Mouse (Mus musculus): ENCODE data around the gene Gpsm1.

The Gpsm1 gene

DNA sequence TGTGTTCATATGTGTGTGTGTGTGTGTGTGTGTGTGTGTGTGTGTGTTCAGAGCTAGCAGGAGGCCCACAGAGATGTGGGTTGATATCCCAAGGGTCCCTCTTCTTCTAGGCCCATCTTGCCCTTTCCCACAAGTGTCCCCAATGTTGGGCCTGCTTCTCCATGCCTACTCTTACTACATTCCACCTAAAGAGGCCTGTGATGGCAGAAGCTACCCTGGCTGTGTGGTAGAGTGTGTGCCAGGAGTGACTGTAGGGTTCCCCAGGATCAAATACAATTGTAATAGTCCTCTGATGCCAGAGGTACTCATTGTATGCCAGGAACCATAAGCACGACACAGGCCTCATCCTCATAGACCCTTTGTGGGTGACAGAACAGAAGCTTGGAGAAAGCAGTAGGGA lies 1.9 kb upstream of the Gpsm1 start:
- DNase-seq = no peak

DNA sequence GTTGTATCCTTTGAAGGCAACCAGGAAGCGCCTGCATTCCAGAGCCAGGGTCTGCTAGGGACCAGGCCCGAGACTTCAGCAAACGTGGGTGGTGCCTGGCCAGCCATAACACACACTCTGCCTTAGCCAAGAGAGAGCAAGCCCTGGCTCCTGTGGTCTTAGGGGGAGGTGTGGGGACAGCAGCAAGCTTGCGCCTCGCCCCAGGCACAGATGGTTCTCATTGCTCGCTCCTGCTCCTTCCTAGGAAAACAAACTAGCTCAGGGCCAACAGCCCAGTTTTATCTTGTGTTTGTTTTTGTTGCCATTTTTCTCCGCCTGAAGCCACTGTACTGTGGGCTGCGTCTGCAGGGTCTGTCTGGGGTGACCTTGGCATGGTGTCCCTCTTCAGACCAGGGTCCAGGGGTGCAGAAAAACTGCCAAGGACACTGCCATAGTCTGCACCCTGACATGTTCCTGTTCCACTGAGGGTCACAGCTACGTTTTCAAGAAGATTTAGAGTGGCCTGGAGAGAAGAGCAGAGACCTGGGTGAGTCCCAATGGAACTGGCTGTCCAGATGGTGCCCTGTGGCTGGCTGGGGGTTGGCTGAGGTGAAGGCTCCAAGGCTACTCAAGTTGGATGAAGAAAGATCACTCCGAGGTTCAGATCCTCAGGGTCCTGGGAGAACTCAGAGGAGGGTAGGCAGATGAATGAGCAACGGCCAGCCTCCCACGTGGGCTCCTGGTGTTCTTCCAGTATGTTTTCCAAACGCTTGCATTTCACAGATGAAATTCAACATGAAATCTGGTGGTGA lies 839 bp upstream of the Gpsm1 start:
- DNase-seq = peak; percentile 58

DNA sequence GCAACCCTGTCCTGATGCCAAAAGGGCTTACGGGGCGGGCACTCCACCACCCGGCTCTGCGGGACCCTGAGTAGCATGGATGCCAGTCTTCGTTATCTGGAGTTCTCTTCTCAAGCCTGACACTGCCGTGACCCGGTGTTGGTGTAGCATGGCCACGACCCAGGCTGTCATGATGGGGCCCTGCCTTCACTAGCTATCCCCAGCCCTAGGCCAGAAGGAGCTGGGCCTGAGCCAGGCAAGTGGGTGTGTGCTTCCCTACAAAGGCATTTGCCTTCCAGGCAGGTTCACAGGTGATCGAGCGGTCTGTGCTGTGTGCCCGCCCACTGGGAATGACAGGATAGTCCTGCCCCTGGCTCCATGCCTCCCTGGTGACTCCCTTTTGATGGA lies 603 bp downstream of the Gpsm1 start:
- peak; percentile 62 for DNase-seq

GRCm38 (mm10) chr2:26316576-26317246 lies 1.4 kb downstream of the Gpsm1 start:
- no peak for DNase-seq

DNA sequence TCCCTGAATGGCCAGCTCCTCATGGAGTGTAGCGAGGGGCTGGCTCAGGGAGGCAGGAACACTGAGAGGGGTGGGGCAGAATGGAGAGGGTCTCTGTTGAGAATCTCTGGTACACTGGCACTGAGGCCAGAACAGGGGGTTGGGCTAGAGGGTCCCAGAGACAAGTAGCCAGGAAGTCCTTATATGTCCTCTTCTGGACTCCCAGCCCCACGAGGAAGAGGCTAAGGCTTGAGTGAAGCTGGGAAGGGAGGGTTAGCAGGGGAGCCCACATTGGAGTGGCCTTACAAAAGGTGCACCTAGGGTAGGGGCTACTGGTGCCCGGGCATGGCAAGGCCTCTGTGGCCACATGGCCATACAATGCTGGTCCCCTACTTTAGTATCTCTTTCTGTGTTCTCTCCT lies 2.1 kb downstream of the Gpsm1 start:
- DNase-seq = no peak

- no peak for DNase-seq
Measured at GRCm38 (mm10) chr2:26317991-26318672, 2.8 kb downstream of the Gpsm1 start.

GRCm38 (mm10) chr2:26319109-26319508 lies 3.8 kb downstream of the Gpsm1 start:
- no peak for DNase-seq

DNA sequence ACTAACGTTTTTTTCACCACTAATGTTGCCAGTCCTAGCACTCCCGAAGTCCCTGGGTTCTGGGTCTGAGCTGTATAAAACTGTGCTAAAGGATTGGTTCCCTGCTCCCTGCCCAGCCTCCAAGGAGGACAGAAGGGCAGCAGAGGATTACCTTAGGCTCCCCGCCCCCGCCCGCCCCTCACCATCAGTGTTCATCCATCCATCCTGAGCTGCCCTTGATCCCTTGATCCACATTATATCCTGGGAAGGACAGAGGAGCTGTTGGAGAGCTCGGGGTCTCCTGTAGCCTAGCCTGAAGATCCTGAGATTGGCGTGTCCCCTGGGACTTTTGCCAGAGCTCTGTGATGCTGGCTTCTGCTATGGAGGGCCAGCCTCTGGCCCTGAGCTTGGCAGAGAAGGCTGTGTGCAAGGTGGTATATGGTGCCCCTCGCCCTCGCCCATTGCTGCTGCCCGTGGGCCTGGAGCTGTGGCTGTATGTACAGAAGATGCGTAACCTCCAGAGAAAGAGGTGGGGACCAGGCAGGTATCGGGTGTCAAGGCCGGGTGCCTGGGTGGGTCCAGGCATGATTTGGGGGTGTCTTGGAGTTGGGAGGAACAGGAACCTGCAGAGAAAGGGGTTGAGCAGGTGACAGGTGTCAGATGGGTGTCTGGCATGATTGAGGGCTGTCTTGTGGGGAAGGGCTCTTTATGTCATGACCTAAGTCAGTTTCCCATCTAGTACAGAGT lies 4.4 kb downstream of the Gpsm1 start:
- DNase-seq = no peak

GRCm38 (mm10) chr2:26320245-26321185 lies 5.2 kb downstream of the Gpsm1 start:
- no peak for DNase-seq

DNA sequence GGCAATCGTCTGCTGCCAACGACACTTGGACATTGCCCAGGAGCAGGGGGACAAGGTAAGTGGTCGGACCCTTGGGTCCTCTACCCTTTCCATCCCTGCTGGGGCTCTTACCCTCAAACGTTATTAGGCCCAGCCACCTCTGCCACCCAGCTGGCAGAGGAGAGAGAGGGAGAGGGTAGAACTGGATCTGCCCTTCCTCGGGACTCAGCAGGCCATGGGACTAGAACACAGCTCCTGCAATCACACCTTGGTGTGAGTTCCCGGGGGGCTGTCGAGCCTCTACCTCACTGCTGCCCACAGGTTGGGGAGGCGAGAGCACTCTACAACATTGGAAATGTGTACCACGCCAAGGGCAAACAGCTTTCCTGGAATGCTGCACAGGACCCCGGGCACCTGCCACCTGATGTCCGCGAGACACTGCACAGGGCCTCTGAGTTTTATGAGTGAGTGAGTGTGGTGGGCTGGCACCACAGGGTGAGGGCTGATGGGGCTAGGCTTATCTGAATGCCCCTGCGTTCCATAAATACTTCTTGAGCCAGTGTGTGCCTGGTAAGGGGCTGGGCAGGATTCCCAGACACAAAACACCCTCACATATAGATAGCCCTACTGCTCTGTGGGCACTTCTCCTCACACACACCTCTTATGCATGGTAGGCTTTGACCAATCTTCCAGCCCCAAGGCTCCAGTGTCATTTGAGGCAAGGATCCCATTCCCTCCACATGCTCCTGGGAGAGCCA lies 8.4 kb downstream of the Gpsm1 start:
- no peak for DNase-seq

DNA sequence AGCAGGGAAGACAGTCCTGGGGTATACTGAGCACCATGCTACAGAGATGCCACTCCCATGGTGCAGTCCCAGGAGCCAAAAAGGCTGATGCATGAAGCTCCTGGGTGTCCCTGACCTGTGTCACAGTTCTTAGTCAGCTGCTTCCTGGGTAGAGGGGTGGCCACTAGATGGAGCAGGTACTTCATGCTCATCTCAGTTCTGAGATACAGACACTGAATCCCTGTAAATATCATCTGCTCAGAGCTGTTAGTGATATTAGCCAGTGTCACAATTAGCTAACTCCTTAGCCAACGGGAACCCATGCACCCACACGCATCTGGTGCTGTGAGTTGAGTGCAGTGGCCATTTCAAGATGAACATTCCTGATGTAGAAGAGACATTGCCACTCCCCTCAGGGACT lies 9.6 kb downstream of the Gpsm1 start:
- DNase-seq = no peak

- no peak for DNase-seq
Measured at GRCm38 (mm10) chr2:26325386-26326181, 10.3 kb downstream of the Gpsm1 start.

GRCm38 (mm10) chr2:26327852-26328251 lies 12.5 kb downstream of the Gpsm1 start:
- no peak for DNase-seq

DNA sequence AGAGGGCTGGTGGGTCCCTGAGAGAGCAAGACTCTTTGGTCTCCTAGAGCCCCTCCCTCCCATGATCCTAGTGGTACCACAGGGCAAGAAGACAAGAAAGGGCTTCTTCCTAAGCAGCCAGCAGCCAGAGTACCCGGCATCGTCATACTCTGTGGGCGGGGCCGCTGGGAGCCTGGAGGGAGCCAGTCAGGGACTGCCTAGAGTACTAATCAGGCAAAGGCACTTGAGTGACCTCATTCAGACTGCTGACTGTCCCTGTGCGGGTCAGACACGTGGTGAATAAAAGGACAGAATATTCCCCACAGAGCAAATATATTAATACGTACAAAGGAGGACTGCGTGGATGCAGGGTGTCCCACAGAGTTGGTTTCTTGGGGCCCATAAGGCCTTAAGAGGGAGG lies 14.1 kb downstream of the Gpsm1 start:
- no peak for DNase-seq

- no peak for DNase-seq
Measured at GRCm38 (mm10) chr2:26330056-26330468, 14.7 kb downstream of the Gpsm1 start.

DNA sequence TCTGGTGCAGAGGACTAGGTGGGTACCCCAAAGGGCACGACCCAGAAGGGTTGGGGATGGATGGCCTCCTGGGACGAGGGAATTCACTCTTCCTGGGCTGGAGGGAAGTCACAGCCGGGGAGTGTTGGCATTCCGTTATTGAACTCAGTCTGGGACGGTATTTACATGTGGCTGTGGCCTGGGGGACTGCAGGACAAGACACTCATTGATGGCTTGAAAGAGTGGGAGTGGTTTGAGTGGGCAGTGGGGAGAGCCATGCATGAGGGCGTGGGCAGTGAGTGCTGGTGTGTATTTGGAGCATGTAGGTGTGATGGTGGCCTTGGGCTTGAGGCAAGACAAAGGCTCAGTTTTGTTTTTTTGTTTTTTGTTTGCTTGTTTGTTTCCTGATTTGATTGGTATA lies 15.4 kb downstream of the Gpsm1 start:
- no peak for DNase-seq

DNA sequence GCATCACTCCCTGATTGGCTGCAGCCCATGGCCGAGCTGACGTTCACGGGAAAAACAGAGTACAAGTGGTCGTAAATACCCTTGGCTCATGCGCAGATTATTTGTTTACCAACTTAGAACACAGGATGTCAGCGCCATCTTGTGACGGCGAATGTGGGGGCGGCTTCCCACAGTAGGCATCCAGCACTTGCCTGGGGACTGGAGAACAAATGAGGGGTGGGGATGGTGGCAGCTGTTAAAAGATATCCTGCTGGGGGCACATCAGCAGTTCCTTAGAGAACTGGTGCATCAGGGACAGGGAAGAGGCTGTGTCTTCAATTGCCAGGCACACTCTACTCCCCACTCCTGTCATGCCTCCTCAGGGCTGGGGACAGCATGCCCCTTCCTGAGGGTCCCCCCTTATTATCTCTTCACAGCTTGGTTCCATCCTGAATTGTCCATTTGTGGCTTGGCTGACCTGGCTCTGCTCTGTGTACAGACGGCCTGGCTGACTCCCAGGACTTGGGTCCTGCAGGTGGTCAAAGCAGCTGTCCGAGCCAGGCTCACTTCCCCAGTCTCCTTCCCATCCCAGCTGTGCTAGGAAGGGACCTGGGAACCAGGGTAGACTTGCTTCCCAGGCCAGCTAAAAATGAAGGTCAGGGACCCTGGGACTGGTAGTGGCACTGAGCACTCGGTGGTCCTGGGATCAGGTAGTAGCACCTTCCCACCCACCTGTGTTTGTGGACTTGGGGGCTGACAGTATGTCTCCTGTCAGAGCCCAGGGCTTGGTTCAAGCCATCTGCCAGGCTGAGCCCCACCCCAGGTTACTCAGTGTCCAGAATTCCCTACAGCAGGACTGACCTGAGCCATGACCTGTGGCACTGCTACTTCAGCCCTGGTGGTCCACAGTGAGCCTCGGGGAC lies 23.2 kb downstream of the Gpsm1 start:
- DNase-seq = no peak

DNA sequence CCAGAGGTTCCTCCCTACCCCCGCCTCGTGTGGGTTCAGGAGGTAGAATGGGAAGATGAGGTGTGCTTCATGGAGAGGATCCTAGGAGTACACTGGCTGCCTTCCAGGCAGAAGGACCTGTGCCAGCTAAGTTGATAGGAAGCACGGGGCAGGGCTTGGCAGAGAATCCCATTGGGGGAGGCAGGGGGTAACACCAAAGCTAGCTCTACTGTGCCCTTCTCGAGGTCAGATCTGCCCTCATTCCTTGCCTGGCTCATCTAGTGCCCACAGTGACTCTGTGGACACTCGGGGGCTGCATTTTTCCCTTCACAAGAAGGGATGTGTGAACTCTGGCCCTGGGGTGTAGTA lies 23.9 kb downstream of the Gpsm1 start:
- DNase-seq = no peak

- DNase-seq = no peak
Measured at GRCm38 (mm10) chr2:26341510-26341981, 26.2 kb downstream of the Gpsm1 start.
